Mouse (Mus musculus) CH12.LX (cell line): ENCODE results near the gene Nefh.

Experiments
- CTCF ChIP-seq, 2 experiments: IDR thresholded peaks in 1 of 2; conservative IDR thresholded peaks in 1 of 2; 2 replicates each; pipeline ENCODE4 v1.5.1; 2011 to 2012; ENCODE audit warnings: low read depth in 2 of 2, low read length in 2 of 2, improper control_type of control experiment in 1 of 2, inconsistent platforms in 1 of 2, mild to moderate bottlenecking in 1 of 2, moderate library complexity in 1 of 2
- E2F4 ChIP-seq: IDR thresholded peaks from 2 replicates; pipeline ENCODE4 v1.6.1; 2011; ENCODE audit warnings: low read depth, low read length, improper control_type of control experiment; ENCODE audit not compliant: insufficient replicate concordance
- ELF1 ChIP-seq: IDR thresholded peaks from 2 replicates; pipeline ENCODE4 v1.6.1; 2014; ENCODE audit warnings: low read depth, mild to moderate bottlenecking, inconsistent platforms, low read length, improper control_type of control experiment
- MAFK ChIP-seq: IDR thresholded peaks from 2 replicates; pipeline ENCODE4 v1.6.1; 2011; ENCODE audit warnings: low read length, improper control_type of control experiment; ENCODE audit not compliant: insufficient replicate concordance
- POLR2A ChIP-seq: IDR thresholded peaks from 2 replicates; pipeline ENCODE4 v1.6.1; 2011; ENCODE audit warnings: low read depth, mild to moderate bottlenecking, improper control_type of control experiment, low read length
- SIN3A ChIP-seq: IDR thresholded peaks from 2 replicates; pipeline ENCODE4 v1.6.1; 2012; ENCODE audit warnings: low read length, improper control_type of control experiment, inconsistent platforms
- ZC3H11A ChIP-seq: IDR thresholded peaks from 2 replicates; pipeline ENCODE4 v1.6.1; 2012; ENCODE audit warnings: low read depth, mild to moderate bottlenecking, inconsistent platforms, low read length, improper control_type of control experiment

GRCm38 (mm10) chr11:4953401-4953800 is 5.5 kb upstream of the Nefh start:
- TF ChIP-seq SIN3A (no peak), CTCF (conservative IDR thresholded peaks at IDR 0.05 in 1 of 2, IDR thresholded peaks at IDR 0.05 in 1 of 2; ENCODE audit: low read depth in 2 of 2, low read length in 2 of 2) (no peak), E2F4 (no peak), POLR2A (no peak), ELF1 (no peak), MAFK (no peak), ZC3H11A (no peak)
